ENCODE assay signal across 9 mouse cellular contexts in the genomic region with DNA sequence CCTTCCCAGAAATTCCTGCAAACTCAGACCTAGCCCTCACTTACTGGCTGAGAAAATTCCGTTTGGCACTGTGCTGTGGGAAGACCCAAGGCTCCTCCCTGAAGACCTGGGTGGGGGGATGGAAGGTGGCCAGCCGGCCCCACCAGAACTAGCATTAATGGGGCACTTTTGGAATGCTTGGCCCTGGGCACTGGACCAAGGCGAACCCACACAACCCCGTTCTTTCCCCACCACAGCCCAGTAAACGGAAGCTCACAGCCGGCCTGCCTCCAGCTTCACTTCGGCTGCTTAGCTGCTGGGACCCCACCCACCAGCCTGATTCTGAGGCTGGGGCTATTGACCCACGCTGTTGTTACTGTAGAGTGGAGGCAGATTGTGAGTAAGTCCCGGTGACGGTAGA. TPM values are rescaled to one million over a fixed set of nuclear protein-coding genes. Genes with fewer than 3 reads are reported as not detected.
DNase-seq lines count a peak whose midpoint lies in the region; ATAC-seq lines count a peak whose summit lies in the region.
"Had no signal": no experiment of that assay in that cellular context is flagged by ENCODE, and none has a peak within 500 bp of the region (broad histone marks: within the 10 kb centered on the region; RNA-seq: fewer than 3 reads in every experiment).

No protein-coding gene starts in this region.

- no peak for ATAC-seq in forebrain, embryonic 11.5 days (replicated peaks; ENCODE audit: low FRiP score)
- ATAC-seq in neural tube, embryonic 15.5 days (ENCODE audit: low FRiP score), result no peak
- ATAC-seq in megakaryocyte, adult 5-6 weeks (ENCODE audit: poor library complexity, severe bottlenecking), result no peak

- H3K4me2 ChIP-seq in forebrain, embryonic 11.5 days (ENCODE audit: low read depth, low read length, severe bottlenecking), result peak overlapping the region; percentile 20; the same call in 1 of the 2 replicates
- peak overlapping the region; percentile 93 for H3K4me2 ChIP-seq in neural tube, embryonic 15.5 days

- peak overlapping the region; percentile 5; the same call in 1 of the 2 replicates for H3K4me3 ChIP-seq in forebrain, embryonic 11.5 days (ENCODE audit: low read depth, low read length)
- peak overlapping the region; percentile 50 for H3K4me3 ChIP-seq in neural tube, embryonic 15.5 days (replicated peaks)

- no peaks in the 10 kb centered on the region for H3K36me3 ChIP-seq in forebrain, embryonic 11.5 days (ENCODE audit: control insufficient read depth, insufficient read depth, low read length)
- no peaks in the 10 kb centered on the region for H3K36me3 ChIP-seq in neural tube, embryonic 15.5 days
- H3K36me3 ChIP-seq: G1E had no signal

- H3K9ac ChIP-seq in forebrain, embryonic 11.5 days (ENCODE audit: low read length), result no peak overlapping the region
- 0 out of 2 replicates have a peak overlapping the region, but pooled peaks have one; percentile 54 for H3K9ac ChIP-seq in neural tube, embryonic 15.5 days (replicated peaks)

- H3K4me1 ChIP-seq in forebrain, embryonic 11.5 days (replicated peaks; ENCODE audit: control insufficient read depth, insufficient read depth, low read length), result peaks cover 20% of the 10 kb centered on the region; the same call in 1 of the 2 replicates
- H3K4me1 ChIP-seq in neural tube, embryonic 15.5 days, result peaks cover 46% of the 10 kb centered on the region

- no peak overlapping the region for H3K27ac ChIP-seq in forebrain, embryonic 11.5 days (ENCODE audit: low read depth, low read length)
- H3K27ac ChIP-seq in neural tube, embryonic 15.5 days (replicated peaks), result peak overlapping the region; percentile 62

- no peaks in the 10 kb centered on the region for H3K9me3 ChIP-seq in forebrain, embryonic 11.5 days (ENCODE audit: control insufficient read depth, low read length)
- no peaks in the 10 kb centered on the region for H3K9me3 ChIP-seq in neural tube, embryonic 15.5 days (replicated peaks)
- H3K9me3 ChIP-seq: G1E had no signal

- peak; percentile 50 to 61 for DNase-seq in left cerebral cortex, adult 18-20 months (ENCODE audit: low spot score in 2 of 2)
- DNase-seq in left cerebral cortex, adult 11 months (ENCODE audit: low spot score), result no peak
- no peak for DNase-seq in forebrain, embryonic 11.5 days (ENCODE audit: low spot score)
- DNase-seq in layer of hippocampus, adult 9-11 months, result peak; percentile 57
- DNase-seq in adrenal gland, postnatal 36 days, result no peak
- no peak for DNase-seq in heart, adult 8-10 months (ENCODE audit: low spot score)

- WGBS in forebrain, embryonic 11.5 days, result 45% methylated on average over 10 of the region's 10 CpGs
- WGBS in neural tube, embryonic 15.5 days, result 38% methylated on average over 10 of the region's 10 CpGs

- H3K27me3 ChIP-seq in forebrain, embryonic 11.5 days (ENCODE audit: control insufficient read depth, insufficient read depth, low read length), result peaks cover 29% of the 10 kb centered on the region
- H3K27me3 ChIP-seq in neural tube, embryonic 15.5 days (replicated peaks), result peaks cover 25% of the 10 kb centered on the region

RNA-seq across cellular contexts. Expression of a gene that starts 2.3 kb away (rescaled TPM):
- total RNA-seq in left cerebral cortex, adult 18-20 months (2021), result 10 to 100 TPM; 52.1 to 55.2 TPM
- polyA plus RNA-seq in forebrain, embryonic 11.5 days (2014; fragmentation: Nextera tagmentation; extraction: Ambion mirVana), result 7.3 and 7.5 TPM in 2 replicates
- polyA plus RNA-seq in neural tube, embryonic 15.5 days (2015; fragmentation: Nextera tagmentation; extraction: Ambion mirVana), result 16.0 and 16.9 TPM in 2 replicates
- total RNA-seq in adrenal gland, postnatal 36 days (2021), result 1 to 10 TPM; 1.3 to 2.5 TPM
- under 1 TPM; 0.24 to 0.37 (median 0.32) TPM for total RNA-seq in heart, adult 8-10 months (2022)
- not detected in 2 replicates for total RNA-seq in megakaryocyte, adult 5-6 weeks (2015)
- not detected in 2 replicates for total RNA-seq in megakaryocyte, adult 5-6 weeks (2017)
- polyA plus RNA-seq: G1E had no signal

RNA-seq across cellular contexts. Expression of a gene that starts 10.7 kb away (rescaled TPM):
- 10 to 100 TPM; 19.1 to 20.2 TPM for total RNA-seq in left cerebral cortex, adult 18-20 months (2021)
- 18.3 and 20.7 TPM in 2 replicates for polyA plus RNA-seq in forebrain, embryonic 11.5 days (2014; fragmentation: Nextera tagmentation; extraction: Ambion mirVana)
- 26.2 and 26.9 TPM in 2 replicates for polyA plus RNA-seq in neural tube, embryonic 15.5 days (2015; fragmentation: Nextera tagmentation; extraction: Ambion mirVana)
- 10 to 100 TPM; 29.6 to 37.9 TPM for total RNA-seq in adrenal gland, postnatal 36 days (2021)
- total RNA-seq in heart, adult 8-10 months (2022), result 10 to 100 TPM; 30.7 to 34.2 (median 33.8) TPM
- total RNA-seq in megakaryocyte, adult 5-6 weeks (2015), result 37.8 and 38.4 TPM in 2 replicates
- 16.7 and 17.0 TPM in 2 replicates for total RNA-seq in megakaryocyte, adult 5-6 weeks (2017)

Comparison
In these comparisons a context has a peak if more than half of its experiments do, and no peak if none do; other contexts are left out.
1. DNase-seq: peak in left cerebral cortex, adult 18-20 months (2 of 2) and layer of hippocampus, adult 9-11 months (single experiment); none in left cerebral cortex, adult 11 months (single experiment), forebrain, embryonic 11.5 days (single experiment), adrenal gland, postnatal 36 days (0 of 2) and heart, adult 8-10 months (single experiment).
2. RNA of a gene that starts 2.3 kb away (total RNA-seq): 52.1 to 55.2 TPM in left cerebral cortex, adult 18-20 months; 1.3 to 2.5 TPM in adrenal gland, postnatal 36 days, 0.24 to 0.37 TPM in heart, adult 8-10 months and not detected in megakaryocyte, adult 5-6 weeks; every median in the first group is over 10 times any median in the second.